Mouse (Mus musculus): ENCODE results near the gene Elavl1.

The Elavl1 gene

GRCm38 (mm10) chr8:4319573-4319872 is 5.7 kb downstream of the Elavl1 start:
- DNase-seq, result no peak

- no peak for DNase-seq
Measured at GRCm38 (mm10) chr8:4318796-4319572, 6.2 kb downstream of the Elavl1 start.

GRCm38 (mm10) chr8:4318124-4318523 is 7.1 kb downstream of the Elavl1 start:
- no peak for DNase-seq

- no peak for DNase-seq
Measured at GRCm38 (mm10) chr8:4314852-4315251, 10.4 kb downstream of the Elavl1 start.

GRCm38 (mm10) chr8:4313254-4314124 is 11.7 kb downstream of the Elavl1 start:
- no peak for DNase-seq

- no peak for DNase-seq
Measured at GRCm38 (mm10) chr8:4312104-4312503, 13.1 kb downstream of the Elavl1 start.

- no peak for DNase-seq
Measured at GRCm38 (mm10) chr8:4305838-4306237, 19.4 kb downstream of the Elavl1 start.

GRCm38 (mm10) chr8:4304124-4304547 is 21.1 kb downstream of the Elavl1 start:
- DNase-seq, result no peak

- no peak for DNase-seq
Measured at GRCm38 (mm10) chr8:4297822-4298221, 27.4 kb downstream of the Elavl1 start.

GRCm38 (mm10) chr8:4292738-4293137 is 32.5 kb downstream of the Elavl1 start:
- no peak for DNase-seq

- no peak for DNase-seq
Measured at GRCm38 (mm10) chr8:4276111-4276465, 49.1 kb downstream of the Elavl1 start.

GRCm38 (mm10) chr8:4275275-4276110 is 49.7 kb downstream of the Elavl1 start, which contains the start of gene Timm44:
Timm44 (minus strand) TSS chr8:4275913.
- peak; percentile 96 for DNase-seq

- DNase-seq, result no peak
Measured at GRCm38 (mm10) chr8:4269609-4270008, 55.6 kb downstream of the Elavl1 start.

GRCm38 (mm10) chr8:4267627-4268026 is 57.6 kb downstream of the Elavl1 start:
- DNase-seq, result no peak

- DNase-seq, result no peak
Measured at GRCm38 (mm10) chr8:4265160-4265914, 59.9 kb downstream of the Elavl1 start.

GRCm38 (mm10) chr8:4263105-4263791 is 62.0 kb downstream of the Elavl1 start:
- no peak for DNase-seq

- no peak for DNase-seq
Measured at GRCm38 (mm10) chr8:4259805-4260170, 65.4 kb downstream of the Elavl1 start.

- peak; percentile 94 for DNase-seq
Measured at GRCm38 (mm10) chr8:4259125-4259804, 65.9 kb downstream of the Elavl1 start, which contains the start of gene Ctxn1. Ctxn1 (minus strand) TSS chr8:4259274.

GRCm38 (mm10) chr8:4258678-4259077 is 66.5 kb downstream of the Elavl1 start:
- DNase-seq, result no peak

- DNase-seq, result peak; percentile 86
Measured at GRCm38 (mm10) chr8:4258233-4258632, 67.0 kb downstream of the Elavl1 start.

- DNase-seq, result no peak
Measured at GRCm38 (mm10) chr8:4257350-4257749, 67.9 kb downstream of the Elavl1 start.
